Mouse (Mus musculus) mesoderm, embryonic 11.5 days (tissue): ENCODE data around the gene Wfikkn2.
A peak's percentile ranks its signal among the peaks of the same experiment; 100 is the strongest.
"Not testable (repeated sequence)": the region's sequence is repeated elsewhere in the genome, so short reads cannot be mapped to it uniquely, and the experiment has no call there.

ENCODE experiments used
- DNase-seq: peaks from one replicate; pipeline ENCODE4 v3.0.0-alpha.2; 2012; ENCODE audit warnings: low read depth, low spot score

Gene Wfikkn2

GRCm38 (mm10) chr11:94245955-94246788 lies at the start of gene Wfikkn2:
Gene Wfikkn2 (minus strand): TSS chr11:94246005.
- peak; percentile 75 for DNase-seq

GRCm38 (mm10) chr11:94294996-94295845 lies 49.4 kb upstream of the Wfikkn2 start:
- no peak for DNase-seq

- DNase-seq: no peak
Measured at GRCm38 (mm10) chr11:94290062-94290740, 44.4 kb upstream of the Wfikkn2 start.

- DNase-seq: no peak
Measured at GRCm38 (mm10) chr11:94287105-94287504, 41.3 kb upstream of the Wfikkn2 start.

- DNase-seq: no peak
Measured at GRCm38 (mm10) chr11:94285886-94286574, 40.2 kb upstream of the Wfikkn2 start.

- no peak for DNase-seq
Measured at GRCm38 (mm10) chr11:94283536-94284099, 37.8 kb upstream of the Wfikkn2 start.

GRCm38 (mm10) chr11:94282291-94282690 lies 36.5 kb upstream of the Wfikkn2 start:
- no peak for DNase-seq

GRCm38 (mm10) chr11:94281199-94282181 lies 35.7 kb upstream of the Wfikkn2 start, which contains the start of gene Gm21885:
Gene Gm21885 (plus strand): TSS chr11:94281873.
- DNase-seq: no peak

GRCm38 (mm10) chr11:94276869-94277337 lies 31.1 kb upstream of the Wfikkn2 start:
- peak; percentile 95 for DNase-seq

- DNase-seq: no peak
Measured at GRCm38 (mm10) chr11:94275686-94276085, 29.9 kb upstream of the Wfikkn2 start.

- DNase-seq: no peak
Measured at GRCm38 (mm10) chr11:94275226-94275625, 29.4 kb upstream of the Wfikkn2 start.

GRCm38 (mm10) chr11:94274206-94274867 lies 28.5 kb upstream of the Wfikkn2 start:
- no peak for DNase-seq

GRCm38 (mm10) chr11:94272960-94273927 lies 27.4 kb upstream of the Wfikkn2 start:
- DNase-seq: no peak

- no peak for DNase-seq
Measured at GRCm38 (mm10) chr11:94271015-94271414, 25.2 kb upstream of the Wfikkn2 start.

GRCm38 (mm10) chr11:94269906-94270305 lies 24.1 kb upstream of the Wfikkn2 start:
- no peak for DNase-seq

GRCm38 (mm10) chr11:94268761-94269160 lies 23.0 kb upstream of the Wfikkn2 start:
- DNase-seq: no peak

- DNase-seq: not testable (repeated sequence)
Measured at GRCm38 (mm10) chr11:94266155-94266554, 20.4 kb upstream of the Wfikkn2 start.
